Mouse (Mus musculus): ENCODE results near the gene Olfr157.

Gene Olfr157

GRCm38 (mm10) chr4:43840101-43840500 is at the start of gene Olfr157:
TSS of gene Olfr157 (minus strand) at chr4:43840201.
- DNase-seq (ENCODE audit: low spot score) = no peak

- no peak for DNase-seq (ENCODE audit: low spot score)
Measured at GRCm38 (mm10) chr4:43884196-43884595, 44.2 kb upstream of the Olfr157 start.

- DNase-seq (ENCODE audit: low spot score) = no peak
Measured at GRCm38 (mm10) chr4:43879566-43879965, 39.6 kb upstream of the Olfr157 start.

- no peak for DNase-seq (ENCODE audit: low spot score)
Measured at GRCm38 (mm10) chr4:43878121-43878776, 38.2 kb upstream of the Olfr157 start.

GRCm38 (mm10) chr4:43877230-43877629 is 37.2 kb upstream of the Olfr157 start:
- no peak for DNase-seq (ENCODE audit: low spot score)

- no peak for DNase-seq (ENCODE audit: low spot score)
Measured at GRCm38 (mm10) chr4:43875919-43876411, 36.0 kb upstream of the Olfr157 start.

- peak; percentile 89 for DNase-seq (ENCODE audit: low spot score)
Measured at GRCm38 (mm10) chr4:43875160-43875918, 35.3 kb upstream of the Olfr157 start, which contains the start of gene Reck. TSS of gene Reck (plus strand) at chr4:43875530.

GRCm38 (mm10) chr4:43874501-43874900 is 34.5 kb upstream of the Olfr157 start:
- no peak for DNase-seq (ENCODE audit: low spot score)

- no peak for DNase-seq (ENCODE audit: low spot score)
Measured at GRCm38 (mm10) chr4:43869821-43870220, 29.8 kb upstream of the Olfr157 start.

- no peak for DNase-seq (ENCODE audit: low spot score)
Measured at GRCm38 (mm10) chr4:43863298-43863697, 23.3 kb upstream of the Olfr157 start.

- DNase-seq (ENCODE audit: low spot score) = peak; percentile 63
Measured at GRCm38 (mm10) chr4:43860744-43861519, 20.9 kb upstream of the Olfr157 start.

- DNase-seq (ENCODE audit: low spot score) = no peak
Measured at GRCm38 (mm10) chr4:43859886-43860285, 19.9 kb upstream of the Olfr157 start.

- no peak for DNase-seq (ENCODE audit: low spot score)
Measured at GRCm38 (mm10) chr4:43854101-43854500, 14.1 kb upstream of the Olfr157 start.

GRCm38 (mm10) chr4:43851265-43851664 is 11.3 kb upstream of the Olfr157 start, which contains the start of gene Olfr155:
TSS of gene Olfr155 (plus strand) at chr4:43851565.
- DNase-seq (ENCODE audit: low spot score) = no peak

- no peak for DNase-seq (ENCODE audit: low spot score)
Measured at GRCm38 (mm10) chr4:43838326-43838725, 1.7 kb downstream of the Olfr157 start.

- DNase-seq (ENCODE audit: low spot score) = no peak
Measured at GRCm38 (mm10) chr4:43834749-43835148, 5.3 kb downstream of the Olfr157 start.

GRCm38 (mm10) chr4:43833752-43834151 is 6.2 kb downstream of the Olfr157 start:
- no peak for DNase-seq (ENCODE audit: low spot score)

- no peak for DNase-seq (ENCODE audit: low spot score)
Measured at GRCm38 (mm10) chr4:43832031-43832430, 8.0 kb downstream of the Olfr157 start.

GRCm38 (mm10) chr4:43828806-43829205 is 11.2 kb downstream of the Olfr157 start:
- no peak for DNase-seq (ENCODE audit: low spot score)

GRCm38 (mm10) chr4:43823845-43824337 is 16.1 kb downstream of the Olfr157 start, which contains the start of gene Olfr156:
TSS of gene Olfr156 (minus strand) at chr4:43823895.
- DNase-seq (ENCODE audit: low spot score) = peak; percentile 29

GRCm38 (mm10) chr4:43822896-43823550 is 17.0 kb downstream of the Olfr157 start:
- DNase-seq (ENCODE audit: low spot score) = no peak

- DNase-seq (ENCODE audit: low spot score) = no peak
Measured at GRCm38 (mm10) chr4:43798936-43799335, 41.1 kb downstream of the Olfr157 start.

Measured in ovary, postnatal 36 days (tissue).